Mouse (Mus musculus) heart, postnatal 10 days (tissue): ENCODE measurements at regions not wholly inside any gene's neighbourhood (a gene's known extent, or its start where the extent isn't known, plus 50 kb on each side); places are given as distances from the start of the nearest gene placed in this dataset.

Experiments
- DNase-seq, 2 experiments: peaks; one replicate each; pipeline ENCODE4 v3.0.0; 2021
- intact Hi-C: fragments of 180-260 bp; cut with DNase I; formaldehyde crosslinking; loops from one replicate; pipeline ENCODE4 v1.15.1; 2025

GRCm38 (mm10) chr6:17400147-17400546 is 63.5 kb upstream of the Met start:
- peak; percentile 10 to 11 for DNase-seq
- intact Hi-C loops: no loop called here

- no peak for DNase-seq
- intact Hi-C loops: no loop called here
Observed at GRCm38 (mm10) chr6:17408094-17408493, 55.5 kb upstream of the Met start.

- no peak for DNase-seq
- intact Hi-C loops: no loop called here
Observed at GRCm38 (mm10) chr6:17409703-17410408, 53.7 kb upstream of the Met start.

- no peak for DNase-seq
- intact Hi-C loops: no loop called here
Observed at GRCm38 (mm10) chr6:17410409-17410722, 53.2 kb upstream of the Met start.
